Mouse (Mus musculus): ENCODE data around the gene Abca8b.
"Not testable (repeated sequence)": the region's sequence is repeated elsewhere in the genome, so short reads cannot be mapped to it uniquely, and the experiment has no call there.

- not testable (repeated sequence) for TF ChIP-seq CTCF (IDR thresholded peaks at IDR 0.05; ENCODE audit: low read depth, low read length); POLR2A (IDR thresholded peaks at IDR 0.05; ENCODE audit: extremely low read depth, insufficient read depth, low read length)
Measured at GRCm38 (mm10) chr11:109987460-109988072, 8.1 kb downstream of the Abca8b start.

All from liver, adult 2 months (tissue).